Mouse (Mus musculus): ENCODE results near the gene Loxl1. TPM values are rescaled to one million over a fixed set of nuclear protein-coding genes. Genes with fewer than 3 reads are reported as not detected.
"Not testable (repeated sequence)": the region's sequence is repeated elsewhere in the genome, so short reads cannot be mapped to it uniquely, and the experiment has no call there.

Loxl1 gene
- total and polyA plus RNA-seq, 2 experiments from 2014 or later, result 9.1 to 13.8 TPM

DNA sequence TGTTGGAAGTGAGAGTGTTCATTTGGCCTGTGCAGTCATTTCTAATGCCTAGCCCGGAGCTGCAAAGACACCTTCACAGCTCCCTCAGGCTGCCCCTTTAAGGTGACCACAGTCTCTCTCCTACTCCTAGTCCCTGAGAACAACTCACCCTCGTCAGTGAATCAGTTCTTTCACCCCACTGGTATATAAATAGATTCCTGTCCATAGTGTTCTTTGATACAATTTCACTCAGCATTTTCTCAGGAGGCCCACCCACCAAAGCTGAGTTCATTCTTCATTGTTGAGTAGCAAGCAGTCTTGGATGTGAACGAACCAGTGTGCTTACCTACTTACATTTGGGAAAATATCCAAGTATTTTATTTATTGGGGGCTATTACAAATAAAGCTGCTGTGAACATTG, 38.4 kb downstream of the Loxl1 start:
- Histone ChIP-seq H3K9ac (replicated peaks; ENCODE audit: low read length) (no peak overlapping the region), H3K36me3 (ENCODE audit: insufficient read depth, low read length) (no peaks in the 10 kb centered on the region), H3K27me3 (ENCODE audit: insufficient read depth, low read length) (no peaks in the 10 kb centered on the region), H3K4me1 (ENCODE audit: insufficient read depth, low read length) (peaks cover 3% of the 10 kb centered on the region; the same call in 1 of the 2 replicates), H3K4me2 (ENCODE audit: low read depth, low read length) (no peak overlapping the region), H3K4me3 (ENCODE audit: low read length) (no peak overlapping the region), H3K27ac (peak overlapping the region; percentile 5; the same call in 1 of the 2 replicates), H3K9me3 (ENCODE audit: low read length) (no peaks in the 10 kb centered on the region)
- DNase-seq (ENCODE audit: low spot score), result no peak
- ATAC-seq, result no peak
- WGBS, result 45% methylated on average over 3 of the region's 3 CpGs
- TF ChIP-seq CTCF (IDR thresholded peaks at IDR 0.05; ENCODE audit: low read depth), result no peak

DNA sequence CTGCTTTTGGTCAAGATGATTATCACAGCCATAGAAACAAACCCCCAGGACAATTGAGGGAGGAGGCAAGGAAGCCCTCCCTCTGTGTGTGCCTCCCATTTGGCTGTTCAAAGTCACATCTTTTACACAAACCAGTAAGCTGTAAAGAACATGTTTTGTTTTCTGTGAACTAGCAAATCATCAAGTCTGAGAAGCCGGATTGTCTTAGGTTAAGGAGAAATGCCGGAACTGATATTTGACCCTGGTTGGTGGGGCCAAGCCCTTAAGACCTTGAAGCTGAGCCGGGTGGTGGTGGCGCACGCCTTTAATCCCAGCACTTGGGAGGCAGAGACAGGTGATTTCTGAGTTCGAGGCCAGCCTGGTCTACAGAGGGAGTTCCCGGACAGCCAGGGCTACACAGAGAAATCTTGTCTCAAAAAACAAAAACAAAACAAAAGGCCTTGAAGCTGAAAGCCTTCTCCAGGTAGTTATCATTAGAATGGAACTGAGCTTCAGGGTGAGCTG, 38.8 kb downstream of the Loxl1 start:
- DNase-seq (ENCODE audit: low spot score), result no peak
- Histone ChIP-seq H3K9me3 (ENCODE audit: low read length) (no peaks in the 10 kb centered on the region), H3K9ac (replicated peaks; ENCODE audit: low read length) (no peak overlapping the region), H3K27me3 (ENCODE audit: insufficient read depth, low read length) (no peaks in the 10 kb centered on the region), H3K27ac (peak overlapping the region; percentile 5; the same call in 1 of the 2 replicates), H3K36me3 (ENCODE audit: insufficient read depth, low read length) (no peaks in the 10 kb centered on the region), H3K4me3 (ENCODE audit: low read length) (no peak overlapping the region), H3K4me1 (ENCODE audit: insufficient read depth, low read length) (peaks cover 3% of the 10 kb centered on the region; the same call in 1 of the 2 replicates), H3K4me2 (ENCODE audit: low read depth, low read length) (no peak overlapping the region)
- 81% methylated on average over 7 of the region's 7 CpGs for WGBS
- ATAC-seq, result no peak
- TF ChIP-seq CTCF (IDR thresholded peaks at IDR 0.05; ENCODE audit: low read depth), result no peak

DNA sequence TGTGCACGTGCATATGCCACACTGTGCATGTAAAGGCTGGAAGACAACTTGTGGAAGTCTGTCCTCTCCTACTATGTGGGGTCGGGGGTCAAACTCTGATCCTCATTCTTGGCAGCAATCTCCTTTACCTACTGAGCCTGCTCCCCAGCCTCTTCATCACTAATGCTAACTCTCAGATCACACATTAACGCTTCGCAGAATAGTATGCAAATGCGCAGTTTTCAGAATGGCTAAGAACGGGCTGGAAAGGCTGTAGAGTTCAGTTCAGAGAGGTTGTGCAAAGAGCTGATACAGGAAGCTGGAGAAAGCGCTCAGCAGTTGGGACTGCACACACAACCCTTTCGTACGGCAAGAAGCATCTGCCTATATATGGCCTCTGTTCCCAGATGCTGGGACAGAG, 40.1 kb downstream of the Loxl1 start:
- Histone ChIP-seq H3K9me3 (ENCODE audit: low read length) (no peaks in the 10 kb centered on the region), H3K9ac (replicated peaks; ENCODE audit: low read length) (no peak overlapping the region), H3K4me3 (ENCODE audit: low read length) (no peak overlapping the region), H3K4me1 (ENCODE audit: insufficient read depth, low read length) (peaks cover 3% of the 10 kb centered on the region; the same call in 1 of the 2 replicates), H3K27me3 (ENCODE audit: insufficient read depth, low read length) (no peaks in the 10 kb centered on the region), H3K36me3 (ENCODE audit: insufficient read depth, low read length) (no peaks in the 10 kb centered on the region), H3K27ac (no peak overlapping the region), H3K4me2 (ENCODE audit: low read depth, low read length) (no peak overlapping the region)
- no peak for TF ChIP-seq CTCF (IDR thresholded peaks at IDR 0.05; ENCODE audit: low read depth)
- DNase-seq (ENCODE audit: low spot score) (no peak), ATAC-seq (no peak)
- 67% methylated on average over 9 of the region's 9 CpGs for WGBS

DNA sequence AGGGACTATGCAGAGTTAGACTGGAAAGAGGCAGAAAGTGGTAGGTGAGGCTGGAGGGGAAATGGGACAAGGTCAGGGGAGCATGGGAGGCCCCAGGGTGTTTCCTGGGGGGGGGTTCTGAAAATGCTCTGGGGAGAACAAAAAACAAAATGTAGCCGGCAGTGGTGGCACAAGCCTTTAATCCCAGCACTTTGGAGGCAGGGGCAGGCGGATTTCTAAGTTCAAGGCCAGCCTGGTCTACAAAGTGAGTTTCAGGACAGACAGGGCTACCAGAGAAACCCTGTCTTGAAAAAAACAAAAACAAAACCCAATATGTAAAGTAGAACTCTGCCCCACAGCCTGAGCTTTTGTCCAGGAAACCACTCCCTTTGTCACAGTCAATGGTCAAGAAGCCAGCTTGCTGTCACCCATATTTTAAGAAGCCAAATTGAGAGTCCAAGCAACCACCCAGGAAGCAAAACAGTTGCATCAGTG, 40.9 kb downstream of the Loxl1 start:
- H3K36me3 ChIP-seq (ENCODE audit: insufficient read depth, low read length), result no peaks in the 10 kb centered on the region

DNA sequence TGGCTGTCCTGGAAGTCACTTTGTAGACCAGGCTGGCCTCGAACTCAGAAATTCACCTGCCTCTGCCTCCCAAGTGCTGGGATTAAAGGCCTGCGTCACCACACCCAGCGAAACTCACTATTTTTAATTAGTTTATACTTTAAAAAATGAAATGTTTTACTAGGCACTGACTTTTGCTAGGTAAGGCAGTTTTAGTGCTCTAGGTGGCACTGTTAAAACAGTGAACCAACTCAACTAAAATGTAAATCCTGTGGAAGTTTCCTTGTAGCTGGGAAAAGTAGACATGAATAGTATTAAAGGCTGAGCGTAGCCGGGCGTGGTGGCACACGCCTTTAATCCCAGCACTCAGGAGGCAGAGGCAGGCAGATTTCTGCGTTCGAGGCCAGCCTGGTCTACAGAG, 41.4 kb downstream of the Loxl1 start:
- H3K36me3 ChIP-seq (ENCODE audit: insufficient read depth, low read length); H3K27me3 ChIP-seq (ENCODE audit: insufficient read depth, low read length); H3K27ac ChIP-seq; H3K4me3 ChIP-seq (ENCODE audit: low read length); H3K9ac ChIP-seq (replicated peaks; ENCODE audit: low read length); H3K4me2 ChIP-seq (ENCODE audit: low read depth, low read length); ATAC-seq; H3K9me3 ChIP-seq (ENCODE audit: low read length); H3K4me1 ChIP-seq (ENCODE audit: insufficient read depth, low read length); DNase-seq (ENCODE audit: low spot score): not testable (repeated sequence)
- WGBS, result 91% methylated on average over 9 of the region's 9 CpGs
- peak; percentile 9; the same call in 1 of the 2 replicates for TF ChIP-seq CTCF (IDR thresholded peaks at IDR 0.05; ENCODE audit: low read depth)

More for the DNA sequence above, 40.9 kb downstream of the Loxl1 start:
- H3K9ac ChIP-seq (replicated peaks; ENCODE audit: low read length), result no peak overlapping the region
- no peaks in the 10 kb centered on the region for H3K27me3 ChIP-seq (ENCODE audit: insufficient read depth, low read length)
- no peak for ATAC-seq
- no peak overlapping the region for H3K4me3 ChIP-seq (ENCODE audit: low read length)
- 72% methylated on average over 2 of the region's 2 CpGs for WGBS
- DNase-seq (ENCODE audit: low spot score), result no peak
- no peak for TF ChIP-seq CTCF (IDR thresholded peaks at IDR 0.05; ENCODE audit: low read depth)
- peaks cover 3% of the 10 kb centered on the region; the same call in 1 of the 2 replicates for H3K4me1 ChIP-seq (ENCODE audit: insufficient read depth, low read length)
- H3K27ac ChIP-seq, result no peak overlapping the region
- H3K4me2 ChIP-seq (ENCODE audit: low read depth, low read length), result no peak overlapping the region
- H3K9me3 ChIP-seq (ENCODE audit: low read length), result no peaks in the 10 kb centered on the region

DNA sequence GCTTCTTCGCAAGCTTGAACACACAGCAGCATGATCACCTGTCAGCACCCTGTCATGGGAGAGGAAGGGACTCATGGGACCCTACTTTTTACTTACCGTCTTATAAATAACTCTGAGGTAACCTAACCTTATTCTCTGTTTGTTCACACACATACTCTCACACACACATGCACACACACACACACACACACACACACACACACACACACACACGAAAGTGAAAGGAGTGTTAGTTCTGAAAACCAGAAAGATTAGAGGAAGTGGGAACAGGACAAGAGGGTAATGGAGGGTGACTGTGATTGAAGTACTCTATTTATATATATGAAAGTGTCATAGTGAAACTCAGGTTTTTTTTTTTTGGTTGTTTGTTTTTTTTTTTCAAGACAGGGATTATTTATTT, 41.9 kb downstream of the Loxl1 start:
- Histone ChIP-seq H3K9ac (replicated peaks; ENCODE audit: low read length) (no peak overlapping the region), H3K4me2 (ENCODE audit: low read depth, low read length) (no peak overlapping the region), H3K36me3 (ENCODE audit: insufficient read depth, low read length) (no peaks in the 10 kb centered on the region), H3K4me3 (ENCODE audit: low read length) (no peak overlapping the region), H3K4me1 (ENCODE audit: insufficient read depth, low read length) (peaks cover 3% of the 10 kb centered on the region; the same call in 1 of the 2 replicates), H3K27me3 (ENCODE audit: insufficient read depth, low read length) (no peaks in the 10 kb centered on the region), H3K27ac (no peak overlapping the region), H3K9me3 (ENCODE audit: low read length) (no peaks in the 10 kb centered on the region)
- no peak for TF ChIP-seq CTCF (IDR thresholded peaks at IDR 0.05; ENCODE audit: low read depth)
- DNase-seq (ENCODE audit: low spot score), result no peak
- ATAC-seq, result no peak
- 89% methylated on average over 3 of the region's 3 CpGs for WGBS

DNA sequence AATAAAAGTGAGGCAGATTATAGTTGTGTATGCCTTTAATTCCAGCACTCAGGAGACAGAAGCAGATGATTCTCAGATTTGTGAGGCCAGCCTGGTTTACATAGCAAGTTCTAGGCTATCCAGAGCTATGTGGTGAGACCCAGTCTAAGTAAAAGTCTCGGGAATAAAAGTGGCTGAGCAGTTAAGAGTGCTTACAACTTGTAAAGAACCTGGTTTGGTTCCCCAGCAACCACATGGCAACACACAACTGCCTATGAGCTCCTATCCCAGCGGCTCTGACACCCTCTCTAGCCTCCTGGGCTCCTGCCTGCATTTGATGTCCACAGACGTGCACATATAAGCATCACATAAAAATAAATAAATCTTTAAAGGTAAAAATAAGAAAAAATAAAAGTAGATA, 42.9 kb downstream of the Loxl1 start:
- Histone ChIP-seq H3K27me3 (ENCODE audit: insufficient read depth, low read length) (no peaks in the 10 kb centered on the region), H3K9ac (replicated peaks; ENCODE audit: low read length) (no peak overlapping the region), H3K36me3 (ENCODE audit: insufficient read depth, low read length) (no peaks in the 10 kb centered on the region), H3K27ac (no peak overlapping the region), H3K9me3 (ENCODE audit: low read length) (no peaks in the 10 kb centered on the region), H3K4me1 (ENCODE audit: insufficient read depth, low read length) (no peaks in the 10 kb centered on the region), H3K4me2 (ENCODE audit: low read depth, low read length) (no peak overlapping the region), H3K4me3 (ENCODE audit: low read length) (no peak overlapping the region)
- DNase-seq (ENCODE audit: low spot score), result no peak
- no peak for TF ChIP-seq CTCF (IDR thresholded peaks at IDR 0.05; ENCODE audit: low read depth)
- no peak for ATAC-seq
- WGBS, result 50% methylated on average over 3 of the region's 3 CpGs
